Mouse (Mus musculus) bone marrow, adult 2 months (tissue): ENCODE results near the gene Best3.
"Not testable (repeated sequence)": the region's sequence is repeated elsewhere in the genome, so short reads cannot be mapped to it uniquely, and the experiment has no call there.

Source experiments
- CTCF ChIP-seq: fragments of 200-500 bp; IDR thresholded peaks from 2 replicates; pipeline ENCODE4 v1.5.1; 2011; ENCODE audit warnings: low read length, control low read depth; ENCODE audit not compliant: control insufficient read depth, insufficient read depth
- POLR2A ChIP-seq: fragments of 200-500 bp; IDR thresholded peaks from 2 replicates; pipeline ENCODE4 v1.6.1; 2011; ENCODE audit warnings: low read depth, mild to moderate bottlenecking, control low read depth, low read length, borderline replicate concordance; ENCODE audit not compliant: control insufficient read depth

DNA sequence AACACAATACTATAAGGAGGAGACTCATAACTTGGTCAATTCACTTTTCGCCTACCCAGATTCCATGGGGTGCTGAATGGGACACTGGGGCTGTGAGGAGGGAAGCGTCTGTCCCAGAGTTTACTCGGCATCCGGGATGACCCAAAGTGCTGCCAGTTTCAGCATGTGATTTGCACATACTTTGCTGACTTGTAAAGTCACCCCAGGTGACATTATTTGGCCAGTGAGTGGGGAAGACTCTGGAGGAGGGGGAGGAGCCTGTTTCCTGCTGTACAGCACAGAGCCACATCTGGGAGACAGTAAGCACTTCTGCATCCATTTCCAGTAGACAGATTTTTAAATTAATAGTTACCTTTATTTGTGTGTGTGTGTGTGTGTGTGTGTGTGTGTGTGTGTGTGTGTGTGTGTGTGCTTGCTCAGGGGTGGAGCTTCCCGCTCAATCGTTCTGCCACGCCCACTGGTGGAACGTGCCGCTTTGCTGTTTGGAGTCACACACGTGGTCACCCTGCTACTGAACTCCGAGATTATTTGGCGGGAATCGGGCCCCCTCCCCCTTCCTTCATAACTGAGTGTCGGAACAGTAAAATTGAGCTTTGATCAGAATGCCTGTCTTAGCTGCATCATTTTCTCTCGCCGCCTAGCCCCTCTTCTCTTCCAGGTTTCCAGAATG is 57.5 kb downstream of the Best3 start:
- TF ChIP-seq CTCF, POLR2A: not testable (repeated sequence)
